Mouse (Mus musculus) heart, embryonic 10.5 days (tissue): ENCODE measurements around the gene Btbd18. TPM values are rescaled to one million over a fixed set of nuclear protein-coding genes. Genes with fewer than 3 reads are reported as not detected.

Experiments
- DNase-seq: peaks from one replicate; pipeline ENCODE4 v3.0.0-alpha.2; 2017; ENCODE audit warnings: low spot score
- H3K27ac ChIP-seq: fragments of 300-500 bp; sonication (generic); 2 replicates; pipeline ENCODE4 v1.5.1; 2016; ENCODE audit warnings: mild to moderate bottlenecking
- H3K27me3 ChIP-seq: fragments of 300-500 bp; sonication (generic); 2 replicates; pipeline ENCODE4 v1.6.1; 2016; ENCODE audit warnings: mild to moderate bottlenecking; ENCODE audit not compliant: poor library complexity, insufficient read depth, severe bottlenecking
- H3K36me3 ChIP-seq: fragments of 300-500 bp; sonication (generic); 2 replicates; pipeline ENCODE4 v1.6.1; 2016; ENCODE audit warnings: mild to moderate bottlenecking, moderate library complexity
- H3K4me1 ChIP-seq: fragments of 300-500 bp; sonication (generic); 2 replicates; pipeline ENCODE4 v1.6.1; 2016; ENCODE audit warnings: mild to moderate bottlenecking
- H3K4me3 ChIP-seq: fragments of 300-500 bp; sonication (generic); 2 replicates; pipeline ENCODE4 v1.5.1; 2016; ENCODE audit warnings: mild to moderate bottlenecking, moderate library complexity
- H3K9me3 ChIP-seq: fragments of 300-500 bp; sonication (generic); 2 replicates; pipeline ENCODE4 v1.6.1; 2016; ENCODE audit warnings: mild to moderate bottlenecking, moderate library complexity
- WGBS: fragments of 180-500 bp; shearing (Covaris S2); methylation state at CpG from one replicate; pipeline ENCODE4 v1.1.7; 2016; 5-methylcytosine and 5-hydroxymethylcytosine counted together
- polyA plus RNA-seq: library from polyadenylated mRNA; unstranded; fragments of >200 nt; fragmentation: Nextera tagmentation; extraction: Ambion mirVana; gene quantifications from 2 replicates; pipeline ENCODE4 v1.2.1, GENCODE M21; 2016

Btbd18 gene
- polyA plus RNA-seq, 1 experiment from 2014 or later = 0.29 TPM

DNA sequence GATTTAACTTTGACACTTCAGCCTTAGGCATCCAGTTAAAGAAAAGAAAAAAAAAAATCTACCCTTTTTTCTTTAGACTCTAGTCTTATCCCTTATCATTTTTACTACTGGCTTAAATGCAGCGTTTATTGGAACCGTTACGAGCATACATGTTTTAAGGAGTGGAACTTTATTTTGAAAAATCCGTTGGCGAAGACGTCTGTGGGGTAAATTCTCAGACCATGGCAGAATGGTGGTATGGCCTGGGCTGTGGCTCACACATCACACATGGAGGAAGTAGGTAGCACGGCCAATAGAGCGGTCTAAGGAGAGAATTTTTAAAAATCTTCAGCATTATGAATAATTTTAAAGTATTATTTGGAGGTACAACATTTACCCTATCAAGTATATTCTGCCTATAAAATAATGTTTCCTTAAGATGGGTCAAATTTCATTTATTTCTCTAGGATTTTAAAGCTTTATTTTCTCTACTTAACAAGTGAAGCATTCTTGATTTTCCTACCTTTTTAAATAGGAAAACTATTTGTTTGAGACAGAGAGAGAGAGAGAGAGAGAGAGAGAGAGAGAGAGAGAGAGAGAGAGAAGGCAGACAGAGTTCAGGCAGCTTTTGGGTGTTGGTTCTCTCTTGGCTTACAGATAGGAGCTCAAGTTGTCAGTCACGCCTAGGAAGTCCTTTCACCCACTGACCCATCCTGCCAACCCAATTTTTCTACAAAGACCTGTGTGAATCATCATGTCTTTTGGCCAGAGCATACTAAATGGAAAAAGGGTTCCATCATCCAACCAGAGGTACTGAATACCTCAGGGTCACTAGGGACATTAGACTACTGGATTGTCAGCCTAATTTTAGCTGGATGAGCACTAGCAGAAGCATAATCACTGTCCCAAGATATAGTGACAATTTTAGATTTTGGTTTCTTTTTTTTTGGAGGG, 57.8 kb downstream of the Btbd18 start:
- Histone ChIP-seq H3K4me1 (peaks cover 15% of the 10 kb centered on the region), H3K27me3 (no peaks in the 10 kb centered on the region), H3K9me3 (no peaks in the 10 kb centered on the region), H3K36me3 (peaks cover 6% of the 10 kb centered on the region; the same call in 1 of the 2 replicates), H3K4me3 (peak overlapping the region; percentile 90), H3K27ac (peak overlapping the region; percentile 97)
- no peak for DNase-seq
- WGBS = 32% methylated on average over 9 of the region's 9 CpGs

DNA sequence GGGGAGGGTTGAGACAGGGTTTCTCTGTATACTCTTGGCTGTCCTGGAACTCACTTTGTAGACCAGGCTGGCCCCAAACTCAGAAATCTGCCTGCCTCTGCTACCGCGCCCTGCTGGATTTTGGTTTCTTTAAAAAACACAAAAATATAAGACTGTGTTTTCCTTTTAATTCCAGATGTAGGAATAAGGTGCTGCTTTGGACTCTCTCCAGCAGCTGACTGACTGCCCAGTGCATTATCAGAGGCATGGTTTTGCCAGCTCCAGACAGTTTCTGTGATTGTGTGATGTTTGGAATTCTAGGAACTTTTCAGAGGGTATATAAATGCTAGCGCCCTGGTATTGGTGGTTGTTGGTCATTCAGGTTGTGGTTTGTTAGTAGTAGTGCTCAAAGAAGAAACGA, 58.5 kb downstream of the Btbd18 start:
- H3K4me3 ChIP-seq = no peak overlapping the region
- no peak overlapping the region for H3K27ac ChIP-seq
- peaks cover 6% of the 10 kb centered on the region; the same call in 1 of the 2 replicates for H3K36me3 ChIP-seq
- 78% methylated on average over 4 of the region's 4 CpGs for WGBS
- H3K9me3 ChIP-seq = no peaks in the 10 kb centered on the region
- H3K4me1 ChIP-seq = peaks cover 15% of the 10 kb centered on the region
- no peak for DNase-seq
- H3K27me3 ChIP-seq = no peaks in the 10 kb centered on the region

Other genes starting within 250 kb of the Btbd18 start
- 37.7 and 52.7 TPM in 2 replicates for gene Calcrl, start 233.7 kb upstream of the Btbd18 start, polyA plus RNA-seq
- 56.5 and 68.8 TPM in 2 replicates for gene Tfpi, start 182.3 kb upstream of the Btbd18 start, polyA plus RNA-seq
- 65.2 and 91.5 TPM in 2 replicates for gene Ctnnd1, start 8.3 kb upstream of the Btbd18 start, polyA plus RNA-seq
- 347 and 370 TPM in 2 replicates for gene Selenoh, start 11.7 kb downstream of the Btbd18 start, polyA plus RNA-seq
- not detected in 2 replicates for gene Gm28635, start 19.0 kb downstream of the Btbd18 start, polyA plus RNA-seq
- gene Med19, start 19.3 kb downstream of the Btbd18 start, polyA plus RNA-seq = 30.8 and 39.9 TPM in 2 replicates
- gene Tmx2, start 20.1 kb downstream of the Btbd18 start, polyA plus RNA-seq = 172 and 182 TPM in 2 replicates
- gene Zdhhc5, start 56.1 kb downstream of the Btbd18 start, polyA plus RNA-seq = 33.3 and 33.4 TPM in 2 replicates
- 30.0 and 42.1 TPM in 2 replicates for gene Clp1, start 68.3 kb downstream of the Btbd18 start, polyA plus RNA-seq
- gene Ypel4, start 75.0 kb downstream of the Btbd18 start, polyA plus RNA-seq = 6.4 and 6.8 TPM in 2 replicates
- gene Gm19426, start 84.6 kb downstream of the Btbd18 start, polyA plus RNA-seq = 6.9 and 7.3 TPM in 2 replicates
- 22.0 and 28.5 TPM in 2 replicates for gene Serping1, start 116.4 kb downstream of the Btbd18 start, polyA plus RNA-seq
- 51.3 and 65.3 TPM in 2 replicates for gene Ube2l6, start 139.7 kb downstream of the Btbd18 start, polyA plus RNA-seq
- gene Smtnl1, start 163.6 kb downstream of the Btbd18 start, polyA plus RNA-seq = 0.18 and 0.19 TPM in 2 replicates
- 82.9 and 92.9 TPM in 2 replicates for gene Timm10, start 167.9 kb downstream of the Btbd18 start, polyA plus RNA-seq
- gene Slc43a1, start 179.8 kb downstream of the Btbd18 start, polyA plus RNA-seq = 38.9 and 41.0 TPM in 2 replicates
- gene Rtn4rl2, start 227.6 kb downstream of the Btbd18 start, polyA plus RNA-seq = 0.33 and 0.88 TPM in 2 replicates